Mouse (Mus musculus): ENCODE data around the gene Maz.

DNA sequence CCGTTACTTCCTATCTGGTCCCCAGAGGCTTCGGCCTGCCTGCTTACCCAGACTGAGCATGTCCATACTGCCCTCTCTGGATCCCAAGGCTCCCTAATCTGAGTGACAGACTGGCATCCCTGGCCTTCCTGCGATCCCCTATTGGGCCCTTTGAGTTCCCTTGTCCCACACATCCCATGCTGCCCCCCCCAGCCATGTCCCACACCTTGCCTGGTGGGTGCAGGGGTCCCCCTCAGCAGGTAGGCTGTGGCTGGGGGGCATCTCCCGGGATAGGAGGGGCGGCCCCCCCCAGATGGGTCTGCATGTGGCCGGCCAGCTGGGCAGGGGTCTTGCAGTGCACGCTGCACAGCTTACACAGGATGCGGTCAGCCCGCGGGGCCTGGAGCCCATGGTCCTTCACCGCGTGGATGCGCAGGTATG lies 3.6 kb downstream of the Maz start:
- no peak for TF ChIP-seq POLR2A (IDR thresholded peaks at IDR 0.05; ENCODE audit: borderline replicate concordance, extremely low read depth, insufficient read depth, insufficient read length, poor library complexity, severe bottlenecking)
- no peak for TF ChIP-seq CTCF (IDR thresholded peaks at IDR 0.05; ENCODE audit: borderline replicate concordance, extremely low read depth, insufficient read depth, insufficient read length)

Measured in brain, embryonic 14.5 days (tissue).